Mouse (Mus musculus) lung, embryonic 15.5 days (tissue): Measurements from ENCODE around the gene Sipa1l2. TPM values are rescaled to one million over a fixed set of nuclear protein-coding genes. Genes with fewer than 3 reads are reported as not detected.

Experiments used
- ATAC-seq: fragments of 200-750 bp; cut with Nextera tagmentation; 2 replicates; pipeline ENCODE4 v1.8.0; 2017; ENCODE audit warnings: moderate number of reproducible peaks, borderline replicate concordance; ENCODE audit not compliant: low FRiP score, low TSS enrichment; ENCODE audit errors: extremely low read depth
- H3K27ac ChIP-seq: fragments of 300-500 bp; sonication (generic); 2 replicates; pipeline ENCODE4 v1.5.1; 2015; ENCODE audit warnings: moderate library complexity, mild to moderate bottlenecking, inconsistent platforms
- H3K27me3 ChIP-seq: fragments of 300-500 bp; sonication (generic); 2 replicates; pipeline ENCODE4 v1.6.1; 2015; ENCODE audit warnings: inconsistent platforms
- H3K36me3 ChIP-seq: fragments of 300-500 bp; sonication (generic); 2 replicates; pipeline ENCODE4 v1.6.1; 2015; ENCODE audit warnings: inconsistent platforms
- H3K4me1 ChIP-seq: fragments of 300-500 bp; sonication (generic); 2 replicates; pipeline ENCODE4 v1.6.1; 2015; ENCODE audit warnings: inconsistent platforms
- H3K4me2 ChIP-seq: fragments of 300-500 bp; sonication (generic); 2 replicates; pipeline ENCODE4 v1.6.1; 2015; ENCODE audit warnings: inconsistent platforms, mild to moderate bottlenecking, moderate library complexity
- H3K4me3 ChIP-seq: fragments of 300-500 bp; sonication (generic); 2 replicates; pipeline ENCODE4 v1.5.1; 2015; ENCODE audit warnings: mild to moderate bottlenecking, inconsistent platforms
- H3K9ac ChIP-seq: fragments of 300-500 bp; sonication (generic); 2 replicates; pipeline ENCODE4 v1.6.1; 2015; ENCODE audit warnings: inconsistent platforms
- H3K9me3 ChIP-seq: fragments of 300-500 bp; sonication (generic); 2 replicates; pipeline ENCODE4 v1.6.1; 2016; ENCODE audit warnings: inconsistent platforms
- WGBS: fragments of 180-500 bp; shearing (Covaris S2); methylation state at CpG from one replicate; pipeline ENCODE4 v1.1.7; 2015; 5-methylcytosine and 5-hydroxymethylcytosine counted together
- polyA plus RNA-seq: library from polyadenylated mRNA; unstranded; fragments of >200 nt; fragmentation: Nextera tagmentation; extraction: Ambion mirVana; gene quantifications from 2 replicates; pipeline ENCODE4 v1.2.1, GENCODE M21; 2015

Sipa1l2 gene
- polyA plus RNA-seq, 1 experiment from 2014 or later: 15.6 TPM

DNA sequence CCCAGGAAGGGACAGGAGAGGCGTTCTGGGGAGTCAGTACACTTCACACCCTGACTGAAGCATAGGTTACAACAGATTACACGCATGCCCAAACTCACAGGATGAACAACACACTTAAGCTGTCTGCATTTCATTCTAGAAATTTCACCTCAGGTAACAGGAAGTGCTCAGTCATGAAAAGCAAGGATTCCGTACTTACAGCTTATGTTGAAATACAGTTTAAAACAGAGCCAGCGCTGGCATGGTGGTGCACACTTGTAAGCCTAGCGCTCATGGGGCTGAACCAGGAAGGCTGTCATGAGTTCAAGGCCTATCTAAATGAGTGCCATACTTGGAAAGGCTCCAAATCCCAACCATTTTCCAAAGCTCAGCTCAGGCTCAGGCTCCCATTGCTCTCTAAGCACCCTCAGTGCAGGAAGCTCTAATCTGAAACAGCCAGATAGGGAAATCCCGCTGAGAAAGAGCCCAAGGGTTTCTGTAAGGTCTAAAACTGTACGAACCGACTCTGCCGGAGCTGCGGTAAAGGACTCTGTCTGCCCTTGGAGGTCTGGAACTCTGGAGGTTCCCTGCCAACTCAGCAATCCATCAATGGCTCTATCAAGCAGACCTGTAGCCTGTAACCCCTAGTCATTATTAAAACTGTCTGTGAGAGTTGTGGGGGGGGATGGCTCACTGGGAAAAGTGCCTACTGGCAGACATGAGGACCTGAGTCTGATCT lies 12.1 kb downstream of the Sipa1l2 start:
- peak overlapping the region; percentile 52; the same call in 1 of the 2 replicates for H3K4me2 ChIP-seq
- H3K27ac ChIP-seq: peak overlapping the region; percentile 81
- WGBS: 46% methylated on average over 10 of the region's 10 CpGs
- H3K36me3 ChIP-seq: no peaks in the 10 kb centered on the region
- H3K4me1 ChIP-seq: peaks cover 63% of the 10 kb centered on the region
- H3K4me3 ChIP-seq: no peak overlapping the region
- H3K9ac ChIP-seq: no peak overlapping the region
- no peak for ATAC-seq
- no peaks in the 10 kb centered on the region for H3K9me3 ChIP-seq
- no peaks in the 10 kb centered on the region for H3K27me3 ChIP-seq

DNA sequence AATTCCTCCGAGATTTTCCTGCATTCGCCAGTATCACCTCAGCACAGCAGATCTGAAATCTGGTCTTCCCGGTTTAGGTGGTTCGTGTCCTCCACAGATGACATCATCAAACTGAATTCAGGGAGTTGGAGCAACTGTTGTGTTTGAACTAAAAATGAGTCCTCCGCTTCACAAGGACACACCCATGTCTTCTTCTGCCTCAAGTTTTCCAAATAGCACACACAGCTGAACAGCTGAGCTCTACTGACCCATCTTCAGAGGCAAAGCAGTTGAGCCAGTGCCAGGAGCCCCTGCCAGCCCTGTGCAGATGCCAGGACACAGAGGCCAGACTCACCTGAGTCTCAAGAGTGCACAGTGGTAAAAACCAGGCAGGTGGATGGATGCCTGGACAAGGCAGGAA lies 12.9 kb downstream of the Sipa1l2 start:
- Histone ChIP-seq H3K9me3 (no peaks in the 10 kb centered on the region), H3K4me2 (no peak overlapping the region), H3K27me3 (no peaks in the 10 kb centered on the region), H3K9ac (no peak overlapping the region), H3K36me3 (no peaks in the 10 kb centered on the region), H3K4me1 (peaks cover 61% of the 10 kb centered on the region), H3K27ac (peak overlapping the region; percentile 60), H3K4me3 (no peak overlapping the region)
- WGBS: 61% methylated on average over 5 of the region's 5 CpGs
- ATAC-seq: no peak

DNA sequence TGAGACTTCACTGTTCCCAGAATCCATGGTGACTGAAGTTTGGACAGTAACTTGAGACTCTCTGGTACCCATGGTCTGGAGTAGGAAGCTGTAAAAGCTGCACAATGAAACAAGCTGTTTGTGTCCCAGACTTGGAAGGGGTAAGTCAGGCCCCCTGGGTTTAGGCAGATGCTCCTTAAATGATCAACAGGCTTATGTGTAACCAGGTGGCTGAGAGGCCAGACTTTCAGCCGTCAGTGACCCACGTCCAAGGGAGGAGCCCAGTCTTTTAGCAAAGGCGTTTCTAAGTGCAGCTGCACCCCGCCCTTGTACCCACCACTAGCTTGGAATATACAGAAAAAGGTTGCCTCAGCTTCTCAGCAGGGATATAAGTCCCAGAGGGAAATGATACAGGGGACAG lies 19.0 kb downstream of the Sipa1l2 start:
- H3K27me3 ChIP-seq: no peaks in the 10 kb centered on the region
- WGBS: 53% methylated on average over 4 of the region's 4 CpGs
- H3K4me1 ChIP-seq: peaks cover 12% of the 10 kb centered on the region
- H3K4me2 ChIP-seq: no peak overlapping the region
- no peak overlapping the region for H3K4me3 ChIP-seq
- no peaks in the 10 kb centered on the region for H3K36me3 ChIP-seq
- no peak overlapping the region for H3K9ac ChIP-seq
- no peaks in the 10 kb centered on the region for H3K9me3 ChIP-seq
- no peak overlapping the region for H3K27ac ChIP-seq
- ATAC-seq: no peak

DNA sequence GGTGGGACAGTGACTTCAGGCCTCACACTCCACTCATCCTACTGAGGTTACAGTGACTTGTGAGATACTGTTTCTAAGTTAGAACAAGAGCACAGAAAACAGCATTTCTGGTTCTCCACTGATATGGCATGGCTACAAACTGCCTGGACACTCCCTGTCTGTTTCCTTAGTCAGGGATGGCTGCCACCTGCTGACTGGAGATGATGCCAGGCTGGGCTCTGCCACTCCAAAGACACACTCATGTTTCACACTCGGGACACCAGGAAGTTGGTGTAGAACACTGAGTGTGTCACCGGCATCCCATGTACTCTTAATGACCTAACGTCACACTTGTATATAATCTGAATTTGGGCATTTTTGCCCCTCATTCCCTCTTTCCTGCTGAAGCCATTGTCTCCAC lies 22.3 kb downstream of the Sipa1l2 start:
- no peaks in the 10 kb centered on the region for H3K9me3 ChIP-seq
- H3K4me2 ChIP-seq: no peak overlapping the region
- H3K9ac ChIP-seq: no peak overlapping the region
- no peaks in the 10 kb centered on the region for H3K36me3 ChIP-seq
- no peaks in the 10 kb centered on the region for H3K27me3 ChIP-seq
- WGBS: 71% methylated on average over 3 of the region's 3 CpGs
- no peak overlapping the region for H3K27ac ChIP-seq
- H3K4me1 ChIP-seq: peaks cover 22% of the 10 kb centered on the region
- no peak overlapping the region for H3K4me3 ChIP-seq
- no peak for ATAC-seq

DNA sequence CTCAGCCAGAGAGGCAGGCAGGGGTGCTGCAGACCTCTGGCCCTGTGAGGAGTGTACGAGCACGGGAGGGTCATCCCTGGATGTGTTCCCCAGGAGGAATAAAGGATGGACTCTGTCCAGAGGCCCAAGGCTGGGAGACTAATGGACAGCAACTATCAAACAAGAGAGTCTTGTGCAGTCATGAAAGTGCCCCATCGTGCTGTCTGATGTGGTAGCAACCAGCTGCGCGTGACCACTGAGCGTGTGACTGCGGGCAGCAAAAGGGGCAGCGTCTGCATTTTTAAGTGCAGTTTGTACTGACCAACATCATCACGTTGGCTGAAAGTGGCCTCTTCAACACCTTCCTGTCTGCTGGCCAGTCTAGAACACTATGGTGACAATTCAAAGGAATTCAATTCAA lies 23.7 kb downstream of the Sipa1l2 start:
- 82% methylated on average over 9 of the region's 9 CpGs for WGBS
- H3K4me1 ChIP-seq: peaks cover 24% of the 10 kb centered on the region
- H3K9me3 ChIP-seq: no peaks in the 10 kb centered on the region
- no peaks in the 10 kb centered on the region for H3K36me3 ChIP-seq
- H3K27me3 ChIP-seq: no peaks in the 10 kb centered on the region
- ATAC-seq: no peak
- H3K4me2 ChIP-seq: no peak overlapping the region
- H3K4me3 ChIP-seq: no peak overlapping the region
- H3K27ac ChIP-seq: no peak overlapping the region
- H3K9ac ChIP-seq: no peak overlapping the region

DNA sequence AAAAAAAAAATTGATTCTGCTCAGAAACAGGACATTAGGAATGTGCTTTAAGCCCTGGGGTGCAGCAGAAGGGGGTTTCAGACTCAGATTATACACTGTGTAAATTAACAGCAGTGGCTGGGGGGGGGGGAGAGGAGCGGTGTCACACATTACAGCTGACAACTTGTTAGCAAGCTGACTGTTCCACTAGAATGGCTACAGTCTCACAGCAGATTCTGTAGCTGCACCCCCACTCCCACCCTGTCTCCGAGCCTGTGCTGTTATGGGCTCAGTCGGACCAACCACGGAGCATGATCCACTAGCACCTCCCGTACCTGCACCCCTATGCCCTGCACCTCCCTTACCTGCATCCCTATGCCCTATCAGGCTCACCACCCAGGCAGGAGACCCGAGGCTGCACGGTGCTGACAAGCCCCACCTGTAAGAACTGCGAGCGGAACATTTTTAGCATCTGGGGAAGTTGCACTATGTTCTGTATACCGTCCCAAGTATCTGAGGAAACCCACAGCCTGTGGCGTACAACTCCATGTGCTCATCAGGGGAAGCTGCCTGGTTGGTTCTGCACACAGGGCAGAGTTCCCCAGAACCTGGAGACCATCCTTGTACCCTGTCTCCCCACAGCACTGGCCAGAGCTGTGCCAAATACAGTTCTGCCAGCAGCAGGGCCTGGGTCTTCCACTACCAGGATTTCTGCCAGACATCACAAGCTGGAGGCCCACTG lies 26.6 kb downstream of the Sipa1l2 start:
- ATAC-seq: no peak
- no peak overlapping the region for H3K4me3 ChIP-seq
- WGBS: 73% methylated on average over 11 of the region's 11 CpGs
- H3K27ac ChIP-seq: no peak overlapping the region
- no peaks in the 10 kb centered on the region for H3K9me3 ChIP-seq
- peaks cover 38% of the 10 kb centered on the region for H3K4me1 ChIP-seq
- H3K4me2 ChIP-seq: no peak overlapping the region
- no peak overlapping the region for H3K9ac ChIP-seq
- no peaks in the 10 kb centered on the region for H3K36me3 ChIP-seq
- no peaks in the 10 kb centered on the region for H3K27me3 ChIP-seq

DNA sequence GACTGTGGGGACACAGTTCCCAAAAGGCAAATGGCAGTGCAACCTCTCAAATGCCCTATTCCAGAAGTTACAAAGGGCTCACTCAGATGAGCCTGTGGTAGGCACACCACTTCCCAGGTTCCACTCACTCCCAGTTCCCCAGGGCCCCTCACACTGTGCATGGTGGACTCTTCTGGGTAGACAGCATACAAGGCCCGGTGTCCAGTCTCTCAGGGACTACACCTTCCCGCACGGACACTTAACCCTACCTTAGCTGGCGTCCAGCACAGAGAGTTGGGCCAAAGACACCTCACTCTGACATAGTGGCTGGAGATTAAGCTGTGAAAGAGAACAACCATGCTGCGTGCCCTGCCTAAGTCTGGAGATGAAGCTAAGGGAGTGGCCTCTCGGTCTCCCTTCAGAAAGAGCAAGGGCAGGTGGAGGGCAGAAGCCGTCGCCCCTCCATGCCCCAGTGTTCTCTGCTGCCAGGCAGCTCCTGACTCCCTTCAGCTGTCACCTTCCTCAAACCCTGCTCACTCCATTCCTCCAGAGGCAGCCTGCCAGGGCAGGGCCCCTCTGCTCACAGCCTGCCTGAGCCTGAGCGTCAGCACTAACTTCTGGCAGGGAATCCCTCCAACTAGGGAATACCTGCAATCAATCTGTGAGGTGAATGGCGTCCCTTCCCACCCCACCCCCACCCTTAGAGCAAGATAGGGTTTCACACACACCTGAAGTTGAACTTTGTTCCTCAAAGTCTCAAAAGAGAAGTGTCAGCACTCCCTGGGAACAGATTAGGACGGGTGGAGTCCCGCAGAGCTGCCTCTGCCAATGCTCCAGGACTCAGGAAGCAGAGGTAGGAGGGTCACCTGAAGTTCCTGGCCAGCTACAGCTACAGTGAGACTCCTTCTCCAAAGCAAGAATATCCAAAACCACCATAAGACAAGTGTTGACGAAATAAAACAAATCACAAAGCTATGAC lies 30.3 kb downstream of the Sipa1l2 start:
- Histone ChIP-seq H3K9me3 (no peaks in the 10 kb centered on the region), H3K4me1 (peaks cover 40% of the 10 kb centered on the region), H3K27ac (0 out of 2 replicates have a peak overlapping the region, but pooled peaks have one; percentile 0), H3K36me3 (peaks cover 4% of the 10 kb centered on the region; the same call in 1 of the 2 replicates), H3K27me3 (no peaks in the 10 kb centered on the region), H3K9ac (no peak overlapping the region), H3K4me3 (no peak overlapping the region), H3K4me2 (no peak overlapping the region)
- WGBS: 42% methylated on average over 13 of the region's 13 CpGs
- peak; percentile 35; the same call in 1 of the 2 replicates for ATAC-seq

DNA sequence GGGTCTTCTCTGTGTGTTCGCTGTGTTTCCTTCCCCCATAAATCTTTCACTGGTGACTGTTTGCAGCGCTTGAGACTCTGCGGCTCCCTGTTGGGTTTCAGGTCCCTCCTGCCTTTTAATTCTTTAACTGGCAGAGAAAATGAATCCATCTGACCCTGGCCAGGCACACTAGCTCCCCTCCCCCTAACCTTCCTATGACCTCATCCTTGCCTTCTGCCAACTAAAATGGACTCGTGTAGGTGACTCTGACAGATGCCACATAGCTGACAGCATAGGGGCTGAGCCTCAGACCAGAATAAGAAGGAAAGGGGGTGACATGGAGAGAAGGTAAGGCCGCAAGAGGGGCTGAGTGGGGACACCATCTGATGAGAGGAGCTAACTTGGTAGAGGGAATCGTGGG lies 31.3 kb downstream of the Sipa1l2 start:
- Histone ChIP-seq H3K36me3 (peaks cover 4% of the 10 kb centered on the region; the same call in 1 of the 2 replicates), H3K27ac (0 out of 2 replicates have a peak overlapping the region, but pooled peaks have one; percentile 0), H3K9ac (no peak overlapping the region), H3K4me1 (peaks cover 44% of the 10 kb centered on the region), H3K9me3 (no peaks in the 10 kb centered on the region), H3K4me2 (no peak overlapping the region), H3K4me3 (no peak overlapping the region), H3K27me3 (no peaks in the 10 kb centered on the region)
- WGBS: 42% methylated on average over 6 of the region's 6 CpGs
- no peak for ATAC-seq

DNA sequence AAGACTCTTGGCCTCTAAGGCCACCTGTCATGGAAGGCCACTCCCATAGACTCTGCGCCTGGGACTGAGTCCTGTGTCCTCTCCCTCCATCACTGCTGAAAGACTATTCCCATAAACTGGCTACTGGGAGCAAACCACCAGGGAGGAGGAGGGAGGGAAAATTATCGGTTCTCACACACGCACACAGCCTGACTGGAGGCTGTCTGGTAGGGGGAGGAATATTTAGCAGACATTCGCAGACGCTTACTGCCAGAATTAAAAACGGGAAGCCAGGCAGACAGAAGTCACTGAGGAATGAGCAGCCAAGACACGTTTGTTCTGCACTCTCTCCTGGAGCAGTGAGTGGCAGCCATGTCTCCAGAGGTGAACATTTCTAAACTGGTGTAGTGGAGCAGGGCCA lies 35.9 kb downstream of the Sipa1l2 start:
- WGBS: 39% methylated on average over 7 of the region's 7 CpGs
- Histone ChIP-seq H3K36me3 (peaks cover 4% of the 10 kb centered on the region; the same call in 1 of the 2 replicates), H3K27me3 (no peaks in the 10 kb centered on the region), H3K4me1 (peaks cover 57% of the 10 kb centered on the region), H3K4me2 (no peak overlapping the region), H3K4me3 (no peak overlapping the region), H3K9ac (no peak overlapping the region), H3K27ac (no peak overlapping the region), H3K9me3 (no peaks in the 10 kb centered on the region)
- no peak for ATAC-seq

DNA sequence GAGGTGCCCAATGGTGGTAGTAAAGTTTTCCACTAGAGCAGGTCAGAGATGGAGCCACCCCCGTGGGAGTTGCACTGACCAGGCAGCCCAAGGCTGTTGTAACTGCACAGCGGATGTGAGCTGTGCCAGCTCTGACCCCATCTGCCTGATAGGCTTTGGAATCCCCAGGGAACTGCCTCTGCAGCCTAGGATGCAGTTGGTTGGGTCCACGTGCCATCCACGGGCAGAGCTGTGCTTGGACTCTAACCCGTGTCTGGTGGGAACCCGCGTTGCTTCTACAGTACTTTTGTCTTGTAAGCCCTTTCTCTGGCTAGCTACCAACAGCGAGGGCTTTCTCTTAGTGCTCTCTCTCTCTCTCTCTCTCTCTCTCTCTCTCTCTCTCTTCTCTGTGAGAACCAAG lies 36.7 kb downstream of the Sipa1l2 start:
- Histone ChIP-seq H3K4me2 (no peak overlapping the region), H3K4me3 (no peak overlapping the region), H3K27ac (peak overlapping the region; percentile 21; the same call in 1 of the 2 replicates), H3K27me3 (no peaks in the 10 kb centered on the region), H3K9ac (no peak overlapping the region), H3K4me1 (peaks cover 59% of the 10 kb centered on the region), H3K9me3 (no peaks in the 10 kb centered on the region), H3K36me3 (peaks cover 4% of the 10 kb centered on the region; the same call in 1 of the 2 replicates)
- 67% methylated on average over 8 of the region's 8 CpGs for WGBS
- no peak for ATAC-seq

DNA sequence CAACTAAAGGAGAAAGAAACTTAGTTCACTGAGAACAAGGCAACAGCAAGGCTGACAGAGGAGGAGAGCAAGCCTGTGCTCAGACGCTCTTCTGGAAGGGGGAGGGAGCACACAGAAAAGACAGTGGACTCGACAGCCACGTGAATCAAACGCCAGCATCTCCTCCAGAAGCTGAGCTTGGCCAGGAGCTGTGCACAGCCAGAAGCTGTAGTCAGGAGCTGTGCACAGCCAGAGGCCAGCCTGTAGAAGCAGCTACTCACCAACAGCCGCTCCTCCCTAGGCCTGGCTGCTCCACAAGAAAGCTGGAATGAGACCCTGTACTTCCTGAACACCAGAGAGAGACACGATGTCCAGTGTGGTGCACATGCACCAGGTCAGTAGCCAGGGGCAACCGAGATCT lies 37.4 kb downstream of the Sipa1l2 start:
- no peak overlapping the region for H3K4me2 ChIP-seq
- peak overlapping the region; percentile 57 for H3K27ac ChIP-seq
- no peak overlapping the region for H3K4me3 ChIP-seq
- no peaks in the 10 kb centered on the region for H3K36me3 ChIP-seq
- H3K9ac ChIP-seq: no peak overlapping the region
- H3K9me3 ChIP-seq: no peaks in the 10 kb centered on the region
- 32% methylated on average over 7 of the region's 7 CpGs for WGBS
- peaks cover 66% of the 10 kb centered on the region for H3K4me1 ChIP-seq
- no peaks in the 10 kb centered on the region for H3K27me3 ChIP-seq
- ATAC-seq: no peak
